Mouse (Mus musculus): ENCODE results near the gene Gm20388. TPM values are rescaled to one million over a fixed set of nuclear protein-coding genes. Genes with fewer than 3 reads are reported as not detected.

Gene Gm20388
- polyA plus RNA-seq, 1 experiment from 2014 or later, result 5.5 TPM

GRCm38 (mm10) chr8:120036578-120036977, 125.9 kb downstream of the Gm20388 start:
- H3K4me3 ChIP-seq, result no peak overlapping the region
- no peaks in the 10 kb centered on the region for H3K27me3 ChIP-seq
- peaks cover 26% of the 10 kb centered on the region for H3K4me1 ChIP-seq
- WGBS, result 66% methylated on average over 4 of the region's 4 CpGs
- no peak for ATAC-seq (ENCODE audit: borderline replicate concordance, extremely low read depth, low FRiP score, low TSS enrichment)
- no peak overlapping the region for H3K4me2 ChIP-seq
- no peaks in the 10 kb centered on the region for H3K9me3 ChIP-seq
- no peaks in the 10 kb centered on the region for H3K36me3 ChIP-seq
- H3K27ac ChIP-seq, result no peak overlapping the region
- no peak overlapping the region for H3K9ac ChIP-seq

- Histone ChIP-seq H3K27ac (no peak overlapping the region), H3K4me1 (peaks cover 26% of the 10 kb centered on the region), H3K9me3 (no peaks in the 10 kb centered on the region), H3K27me3 (no peaks in the 10 kb centered on the region), H3K36me3 (no peaks in the 10 kb centered on the region), H3K4me2 (no peak overlapping the region), H3K9ac (no peak overlapping the region), H3K4me3 (no peak overlapping the region)
- ATAC-seq (ENCODE audit: borderline replicate concordance, extremely low read depth, low FRiP score, low TSS enrichment), result no peak
- WGBS, result 62% methylated on average over 15 of the region's 15 CpGs
Measured at GRCm38 (mm10) chr8:120037199-120037598, 126.6 kb downstream of the Gm20388 start.

- no peak overlapping the region for H3K4me2 ChIP-seq
- WGBS, result 83% methylated on average over 8 of the region's 8 CpGs
- H3K27me3 ChIP-seq, result no peaks in the 10 kb centered on the region
- no peak overlapping the region for H3K9ac ChIP-seq
- no peaks in the 10 kb centered on the region for H3K9me3 ChIP-seq
- no peak overlapping the region for H3K27ac ChIP-seq
- H3K4me3 ChIP-seq, result no peak overlapping the region
- H3K4me1 ChIP-seq, result peaks cover 26% of the 10 kb centered on the region
- no peak for ATAC-seq (ENCODE audit: borderline replicate concordance, extremely low read depth, low FRiP score, low TSS enrichment)
- no peaks in the 10 kb centered on the region for H3K36me3 ChIP-seq
Measured at GRCm38 (mm10) chr8:120037611-120038010, 127.0 kb downstream of the Gm20388 start.

- H3K4me3 ChIP-seq, result no peak overlapping the region
- H3K27ac ChIP-seq, result no peak overlapping the region
- no peaks in the 10 kb centered on the region for H3K36me3 ChIP-seq
- 85% methylated on average over 12 of the region's 12 CpGs for whole genome bisulfite sequencing
- no peak for ATAC-seq (ENCODE audit: borderline replicate concordance, extremely low read depth, low FRiP score, low TSS enrichment)
- no peaks in the 10 kb centered on the region for H3K27me3 ChIP-seq
- no peak overlapping the region for H3K9ac ChIP-seq
- no peaks in the 10 kb centered on the region for H3K9me3 ChIP-seq
- H3K4me1 ChIP-seq, result peaks cover 26% of the 10 kb centered on the region
- no peak overlapping the region for H3K4me2 ChIP-seq
Measured at GRCm38 (mm10) chr8:120038741-120039140, 128.1 kb downstream of the Gm20388 start.

- 74% methylated on average over 11 of the region's 11 CpGs for WGBS
- no peak overlapping the region for H3K9ac ChIP-seq
- ATAC-seq (ENCODE audit: borderline replicate concordance, extremely low read depth, low FRiP score, low TSS enrichment), result no peak
Measured at GRCm38 (mm10) chr8:120039313-120039919, 128.8 kb downstream of the Gm20388 start.

GRCm38 (mm10) chr8:120040861-120041260, 130.2 kb downstream of the Gm20388 start:
- H3K9ac ChIP-seq, result no peak overlapping the region
- H3K4me3 ChIP-seq, result no peak overlapping the region
- ATAC-seq (ENCODE audit: borderline replicate concordance, extremely low read depth, low FRiP score, low TSS enrichment), result peak; percentile 64; the same call in 1 of the 2 replicates
- H3K36me3 ChIP-seq, result no peaks in the 10 kb centered on the region
- H3K27me3 ChIP-seq, result no peaks in the 10 kb centered on the region
- H3K4me2 ChIP-seq, result no peak overlapping the region
- 0 out of 2 replicates have a peak overlapping the region, but pooled peaks have one; percentile 5 for H3K27ac ChIP-seq
- 33% methylated on average over 1 of the region's 1 CpGs for WGBS
- H3K4me1 ChIP-seq, result peaks cover 25% of the 10 kb centered on the region
- no peaks in the 10 kb centered on the region for H3K9me3 ChIP-seq

More at GRCm38 (mm10) chr8:120039313-120039919, 128.8 kb downstream of the Gm20388 start:
- Histone ChIP-seq H3K27ac (no peak overlapping the region), H3K36me3 (no peaks in the 10 kb centered on the region), H3K9me3 (no peaks in the 10 kb centered on the region), H3K4me2 (no peak overlapping the region), H3K4me3 (no peak overlapping the region), H3K27me3 (no peaks in the 10 kb centered on the region), H3K4me1 (peaks cover 25% of the 10 kb centered on the region)

GRCm38 (mm10) chr8:120042542-120043312, 132.1 kb downstream of the Gm20388 start:
- no peak overlapping the region for H3K4me3 ChIP-seq
- no peak for ATAC-seq (ENCODE audit: borderline replicate concordance, extremely low read depth, low FRiP score, low TSS enrichment)
- no peak overlapping the region for H3K27ac ChIP-seq
- peaks cover 32% of the 10 kb centered on the region for H3K4me1 ChIP-seq
- no peak overlapping the region for H3K9ac ChIP-seq
- no peaks in the 10 kb centered on the region for H3K27me3 ChIP-seq
- no peaks in the 10 kb centered on the region for H3K9me3 ChIP-seq
- 58% methylated on average over 10 of the region's 10 CpGs for WGBS
- H3K4me2 ChIP-seq, result no peak overlapping the region
- H3K36me3 ChIP-seq, result no peaks in the 10 kb centered on the region

- Histone ChIP-seq H3K27ac (no peak overlapping the region), H3K36me3 (no peaks in the 10 kb centered on the region), H3K4me2 (no peak overlapping the region), H3K4me3 (no peak overlapping the region), H3K4me1 (peaks cover 24% of the 10 kb centered on the region), H3K9ac (no peak overlapping the region), H3K9me3 (no peaks in the 10 kb centered on the region), H3K27me3 (no peaks in the 10 kb centered on the region)
- ATAC-seq (ENCODE audit: borderline replicate concordance, extremely low read depth, low FRiP score, low TSS enrichment), result no peak
- 91% methylated on average over 8 of the region's 8 CpGs for WGBS
Measured at GRCm38 (mm10) chr8:120044907-120045306, 134.3 kb downstream of the Gm20388 start.

- no peak for ATAC-seq (ENCODE audit: borderline replicate concordance, extremely low read depth, low FRiP score, low TSS enrichment)
- WGBS, result 37% methylated on average over 5 of the region's 5 CpGs
Measured at GRCm38 (mm10) chr8:120045471-120045870, 134.8 kb downstream of the Gm20388 start.

GRCm38 (mm10) chr8:120046258-120047020, 135.8 kb downstream of the Gm20388 start:
- no peak overlapping the region for H3K4me3 ChIP-seq
- no peaks in the 10 kb centered on the region for H3K9me3 ChIP-seq
- H3K4me2 ChIP-seq, result no peak overlapping the region
- peak; percentile 49; the same call in 1 of the 2 replicates for ATAC-seq (ENCODE audit: borderline replicate concordance, extremely low read depth, low FRiP score, low TSS enrichment)
- H3K9ac ChIP-seq, result no peak overlapping the region
- H3K27ac ChIP-seq, result peak overlapping the region; percentile 27
- H3K4me1 ChIP-seq, result peaks cover 19% of the 10 kb centered on the region
- no peaks in the 10 kb centered on the region for H3K27me3 ChIP-seq
- 45% methylated on average over 14 of the region's 14 CpGs for WGBS
- H3K36me3 ChIP-seq, result no peaks in the 10 kb centered on the region

More at GRCm38 (mm10) chr8:120045471-120045870, 134.8 kb downstream of the Gm20388 start:
- Histone ChIP-seq H3K4me3 (no peak overlapping the region), H3K36me3 (no peaks in the 10 kb centered on the region), H3K9ac (no peak overlapping the region), H3K27ac (no peak overlapping the region), H3K4me2 (no peak overlapping the region), H3K9me3 (no peaks in the 10 kb centered on the region), H3K27me3 (no peaks in the 10 kb centered on the region), H3K4me1 (peaks cover 22% of the 10 kb centered on the region)

GRCm38 (mm10) chr8:120049949-120050348, 139.3 kb downstream of the Gm20388 start:
- H3K4me3 ChIP-seq, result no peak overlapping the region
- no peak overlapping the region for H3K9ac ChIP-seq
- no peak for ATAC-seq (ENCODE audit: borderline replicate concordance, extremely low read depth, low FRiP score, low TSS enrichment)
- peaks cover 19% of the 10 kb centered on the region for H3K4me1 ChIP-seq
- H3K27me3 ChIP-seq, result no peaks in the 10 kb centered on the region
- WGBS, result 84% methylated on average over 13 of the region's 13 CpGs
- no peak overlapping the region for H3K27ac ChIP-seq
- no peaks in the 10 kb centered on the region for H3K36me3 ChIP-seq
- no peak overlapping the region for H3K4me2 ChIP-seq
- H3K9me3 ChIP-seq, result no peaks in the 10 kb centered on the region

GRCm38 (mm10) chr8:120050376-120050775, 139.7 kb downstream of the Gm20388 start:
- H3K27ac ChIP-seq, result no peak overlapping the region
- peaks cover 19% of the 10 kb centered on the region for H3K4me1 ChIP-seq
- H3K27me3 ChIP-seq, result no peaks in the 10 kb centered on the region
- H3K9ac ChIP-seq, result no peak overlapping the region
- ATAC-seq (ENCODE audit: borderline replicate concordance, extremely low read depth, low FRiP score, low TSS enrichment), result no peak
- H3K9me3 ChIP-seq, result no peaks in the 10 kb centered on the region
- no peak overlapping the region for H3K4me2 ChIP-seq
- H3K36me3 ChIP-seq, result no peaks in the 10 kb centered on the region
- WGBS, result 76% methylated on average over 10 of the region's 10 CpGs
- H3K4me3 ChIP-seq, result no peak overlapping the region

All from lung, embryonic 15.5 days (tissue).